Mouse (Mus musculus) E14TG2a.4 (cell line): Measurements from ENCODE around the gene Pla2g3.

Source experiments
- CTCF ChIP-seq: conservative IDR thresholded peaks from 2 replicates; pipeline ENCODE4 v1.5.1; 2014; ENCODE audit warnings: low read length
- NANOG ChIP-seq: IDR thresholded peaks from 2 replicates; pipeline ENCODE4 v1.6.1; 2014; ENCODE audit warnings: borderline replicate concordance, low read length, mixed read lengths
- POU5F1 ChIP-seq: IDR thresholded peaks from 2 replicates; pipeline ENCODE4 v1.6.1; 2014; ENCODE audit warnings: low read length, borderline replicate concordance

DNA sequence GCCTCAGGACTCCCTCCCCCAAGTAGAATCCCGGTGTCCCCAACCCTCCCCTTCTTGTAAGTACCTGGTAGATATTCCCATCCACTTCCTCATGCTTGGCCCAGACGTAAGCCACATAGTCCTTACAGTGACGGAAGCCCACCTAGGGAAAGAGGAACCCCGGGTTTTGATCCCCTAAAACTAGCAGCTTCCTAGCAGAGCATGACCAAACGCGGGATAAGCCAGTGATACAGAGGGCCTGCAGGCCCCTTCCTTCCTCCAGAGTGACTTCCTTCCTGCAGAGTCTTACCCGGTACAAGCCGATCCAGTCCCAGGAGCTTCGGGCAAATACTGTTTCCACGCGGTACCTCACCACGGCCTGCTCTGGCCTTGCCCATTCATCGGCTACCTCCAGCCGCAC lies 7.4 kb downstream of the Pla2g3 start:
- TF ChIP-seq CTCF (no peak), POU5F1 (no peak), NANOG (no peak)
